Mouse (Mus musculus) cerebellum, adult 9-11 months (tissue): Measurements from ENCODE around the gene Mr1.
A peak's percentile ranks its signal among the peaks of the same experiment; 100 is the strongest.
"Not testable (repeated sequence)": the region's sequence is repeated elsewhere in the genome, so short reads cannot be mapped to it uniquely, and the experiment has no call there.

Experiments used
- DNase-seq: peaks from one replicate; pipeline ENCODE4 v3.0.0; 2022

Mr1 gene

DNA sequence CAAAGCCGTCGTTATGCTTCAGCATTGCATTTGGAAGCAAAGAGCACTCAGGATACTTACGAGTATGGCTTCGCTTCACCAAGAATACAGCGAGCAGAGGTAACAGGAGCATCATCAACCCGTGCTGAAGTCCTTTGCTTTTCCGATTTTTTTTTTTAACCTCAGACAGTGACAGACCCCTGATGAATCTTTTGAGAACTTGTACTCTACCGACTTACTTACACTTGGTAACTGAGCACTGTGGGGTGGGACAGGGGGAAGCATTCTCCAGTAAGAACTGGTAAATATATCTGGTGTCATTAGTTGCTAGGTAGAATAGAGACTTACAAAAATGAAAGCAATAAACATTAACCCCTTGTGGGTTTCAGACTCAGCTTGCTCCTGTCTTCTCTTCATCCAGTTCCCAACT, at the start of gene Mr1:
TSS of gene Mr1 (minus strand) at position 243 of the 409 bp plus-strand sequence.
- DNase-seq, result peak; percentile 30

DNA sequence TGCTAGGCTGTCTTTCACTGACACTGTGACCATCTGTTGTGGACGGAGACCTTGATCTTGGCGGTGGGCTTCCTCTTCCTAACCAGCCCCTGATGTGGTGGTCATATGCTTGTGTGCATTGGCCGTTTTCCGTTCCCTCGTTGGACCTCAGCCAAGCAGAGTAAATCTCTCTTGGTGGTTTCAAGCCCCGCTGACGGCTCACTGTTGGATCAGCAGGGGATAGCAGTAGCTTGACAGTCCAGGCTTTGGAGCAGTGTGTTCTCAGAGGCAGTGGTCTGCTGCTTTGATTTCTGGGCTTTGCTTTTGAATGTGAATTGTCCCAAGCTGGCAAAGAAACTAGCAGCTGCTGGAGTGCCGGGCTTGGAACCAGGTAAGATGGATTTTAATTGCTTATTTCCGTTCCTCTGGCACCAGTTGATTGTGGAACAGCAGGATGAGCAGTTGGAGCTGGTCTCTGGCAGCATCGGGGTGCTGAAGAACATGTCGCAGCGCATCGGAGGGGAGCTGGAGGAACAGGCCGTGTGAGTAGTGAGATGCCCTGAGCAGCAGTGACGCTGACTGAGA, 46.3 kb upstream of the Mr1 start:
- DNase-seq, result peak; percentile 69

DNA sequence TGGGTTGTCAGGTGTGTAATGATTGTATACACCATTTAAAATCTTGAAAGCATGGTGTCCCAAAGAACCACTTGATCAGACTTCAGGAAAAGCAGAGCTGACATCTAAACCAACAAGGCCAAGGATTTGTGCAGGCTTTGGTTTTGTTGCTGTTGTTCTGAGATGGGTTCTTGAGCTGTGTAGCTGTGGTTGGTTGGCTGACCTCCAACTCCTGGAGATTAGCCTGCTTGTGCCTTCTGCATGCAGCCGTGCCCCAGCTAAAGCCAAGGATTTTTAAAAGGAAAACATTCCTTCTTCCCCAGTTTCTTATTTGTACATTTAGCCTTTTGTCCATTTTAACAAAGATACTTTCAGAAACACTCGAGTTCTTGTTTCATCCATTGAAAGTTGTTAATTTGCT, 45.1 kb upstream of the Mr1 start:
- peak; percentile 77 for DNase-seq

DNA sequence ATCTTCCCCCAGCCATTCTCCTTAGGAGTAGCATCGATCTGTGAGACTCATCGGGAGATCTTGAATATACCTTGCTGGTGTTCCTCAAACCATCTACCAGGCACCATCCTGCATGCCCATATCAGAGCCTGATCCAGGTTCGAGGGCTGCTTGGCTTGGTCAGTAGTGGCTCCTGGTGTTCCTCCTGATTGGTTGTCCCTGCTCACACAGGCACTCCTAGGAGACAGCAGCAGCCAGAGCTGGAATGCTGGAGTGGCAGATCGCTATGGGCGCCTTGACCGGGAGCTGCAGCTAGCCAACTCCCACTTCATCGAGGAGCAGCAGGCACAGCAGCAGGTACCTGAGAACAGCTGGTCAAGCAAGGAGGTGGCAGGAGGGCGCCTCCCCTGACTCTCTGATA, 44.6 kb upstream of the Mr1 start:
- peak; percentile 33 for DNase-seq

DNA sequence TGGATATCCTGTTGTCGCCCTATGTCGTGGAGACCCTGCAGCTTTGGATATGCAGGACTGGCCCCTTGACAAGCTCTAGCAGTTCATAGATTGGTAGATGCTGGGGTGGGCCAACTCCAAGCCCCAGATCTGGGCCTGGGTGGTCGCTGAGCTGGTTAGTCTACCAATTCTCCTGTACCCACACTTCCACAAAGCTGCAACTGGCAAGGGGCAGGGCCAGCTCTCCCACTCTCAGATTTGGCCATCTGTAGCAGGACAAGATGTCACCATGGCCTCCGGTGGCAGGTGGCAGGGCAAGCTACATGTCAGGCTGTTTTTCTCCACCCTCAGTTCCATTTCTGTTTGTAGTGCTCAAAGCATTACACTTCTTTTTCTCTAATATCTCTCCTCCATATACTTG, 42.0 kb upstream of the Mr1 start:
- DNase-seq, result no peak

DNA sequence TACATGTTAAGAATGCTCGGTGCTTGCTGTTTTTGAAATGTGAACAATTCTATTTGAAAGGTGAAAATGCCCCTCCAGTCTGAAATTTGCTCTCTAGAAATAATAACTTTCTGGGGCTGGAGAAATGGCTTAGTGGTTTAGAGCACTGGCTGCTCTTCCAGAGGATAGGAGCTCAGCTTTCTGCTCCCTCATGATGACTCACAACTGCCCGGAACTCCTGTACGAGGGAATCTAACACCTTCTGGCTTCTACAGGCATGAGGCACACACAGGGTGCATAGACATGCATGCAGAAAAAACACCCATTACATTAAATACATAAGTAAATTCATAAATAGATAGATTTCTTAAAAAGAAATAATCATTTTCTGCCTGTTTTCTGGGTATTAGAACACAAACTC, 37.6 kb upstream of the Mr1 start:
- DNase-seq, result no peak

DNA sequence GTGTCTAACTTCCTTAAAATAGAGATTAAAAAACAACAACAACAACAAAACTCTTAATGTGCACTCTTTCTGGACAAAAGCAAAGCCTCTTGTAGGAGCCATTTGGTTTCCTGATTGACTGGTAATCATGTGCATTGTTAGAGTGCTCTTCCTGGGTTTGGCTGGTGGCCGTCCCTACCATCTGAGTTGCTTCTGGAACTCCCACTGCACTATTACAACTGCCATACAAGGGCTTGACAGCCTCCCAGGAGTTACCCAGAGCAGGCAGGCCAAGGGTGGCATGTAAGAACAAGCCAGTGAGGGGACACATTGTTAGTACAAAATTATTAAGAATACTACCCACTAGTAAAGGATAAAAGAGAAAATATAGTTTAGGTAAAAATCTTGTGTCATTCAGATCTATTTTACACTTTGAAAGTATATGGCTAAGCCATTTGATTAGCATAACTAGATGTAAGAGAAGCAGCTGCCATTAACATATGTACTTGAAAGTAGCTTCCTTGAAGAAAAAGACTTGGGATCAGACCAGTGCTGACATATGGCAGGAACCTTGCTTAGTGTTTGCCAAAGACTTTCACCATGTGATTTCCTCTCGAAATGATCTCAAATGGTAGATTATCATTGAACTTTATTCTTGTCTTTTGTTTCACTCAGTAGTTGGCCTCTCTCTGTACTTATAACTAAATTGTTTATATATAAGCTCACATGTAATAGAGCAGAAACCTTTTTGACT, 31.7 kb upstream of the Mr1 start:
- DNase-seq, result no peak

DNA sequence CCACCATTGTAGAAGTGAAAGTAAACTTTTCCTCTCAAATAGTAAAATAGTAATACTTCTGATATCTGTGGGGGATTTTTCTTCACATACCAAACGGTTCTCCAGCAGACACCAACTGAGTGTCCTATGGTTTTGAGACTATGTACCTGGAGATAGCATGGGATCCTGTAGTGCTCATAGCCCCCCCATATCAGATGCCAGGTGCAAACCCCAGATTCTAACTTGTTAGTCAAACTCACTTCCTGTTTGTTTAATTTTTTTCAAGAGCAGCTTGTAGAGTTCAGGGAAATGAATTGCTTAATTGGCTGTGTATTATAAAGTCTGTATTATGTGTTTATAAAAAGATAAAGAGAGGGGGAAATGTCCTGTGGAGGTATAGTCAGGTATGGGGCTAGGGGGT, 27.8 kb upstream of the Mr1 start:
- no peak for DNase-seq

DNA sequence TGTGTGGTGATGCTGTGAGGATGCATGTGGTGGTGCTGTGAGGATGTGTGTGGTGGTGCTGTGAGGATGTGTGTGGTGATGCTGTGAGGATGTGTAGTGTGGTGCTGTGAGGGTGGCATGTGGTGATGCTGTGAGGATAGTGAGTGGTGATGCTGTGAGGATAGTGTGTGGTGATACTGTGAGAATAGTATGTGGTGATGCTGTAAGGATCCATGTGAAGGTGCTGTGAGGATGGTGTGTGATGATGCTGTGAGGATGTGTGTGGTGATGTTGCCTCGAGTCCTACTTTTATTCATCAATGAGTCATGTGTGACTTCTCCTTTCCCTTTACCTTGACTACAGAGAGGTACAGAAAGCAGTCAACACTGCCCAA, 27.0 kb upstream of the Mr1 start:
- not testable (repeated sequence) for DNase-seq

DNA sequence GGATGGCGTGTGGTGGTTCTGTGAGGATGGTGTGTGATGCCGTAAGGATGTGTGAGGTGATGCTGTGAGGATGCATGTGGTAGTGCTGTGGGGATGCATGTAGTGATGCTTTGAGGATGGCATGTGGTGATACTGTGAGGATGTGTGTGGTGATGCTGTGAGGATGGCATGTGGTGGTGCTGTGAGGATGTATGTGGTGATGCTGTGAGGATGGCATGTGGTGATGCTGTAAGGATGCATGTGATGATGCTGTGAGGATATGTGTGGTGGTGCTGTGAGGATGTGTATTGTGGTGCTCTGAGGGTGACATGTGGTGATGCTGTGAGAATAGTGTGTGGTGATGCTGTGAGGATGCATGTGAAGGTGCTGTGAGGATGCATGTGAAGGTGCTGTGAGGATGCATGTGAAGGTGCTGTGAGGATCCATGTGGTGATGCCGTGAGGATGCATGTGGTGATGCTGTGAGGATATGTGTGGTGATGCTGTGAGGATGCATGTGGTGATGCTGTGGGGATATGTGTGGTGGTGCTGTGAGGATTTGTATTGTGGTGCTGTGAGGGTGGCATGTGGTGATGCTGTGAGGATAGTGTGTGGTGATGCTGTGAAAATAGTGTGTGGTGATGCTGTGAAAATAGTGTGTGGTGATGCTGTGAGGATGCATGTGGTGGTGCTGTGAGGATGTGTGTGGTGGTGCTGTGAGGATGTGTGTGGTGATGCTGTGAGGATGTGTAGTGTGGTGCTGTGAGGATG, 26.5 kb upstream of the Mr1 start:
- DNase-seq, result no peak

DNA sequence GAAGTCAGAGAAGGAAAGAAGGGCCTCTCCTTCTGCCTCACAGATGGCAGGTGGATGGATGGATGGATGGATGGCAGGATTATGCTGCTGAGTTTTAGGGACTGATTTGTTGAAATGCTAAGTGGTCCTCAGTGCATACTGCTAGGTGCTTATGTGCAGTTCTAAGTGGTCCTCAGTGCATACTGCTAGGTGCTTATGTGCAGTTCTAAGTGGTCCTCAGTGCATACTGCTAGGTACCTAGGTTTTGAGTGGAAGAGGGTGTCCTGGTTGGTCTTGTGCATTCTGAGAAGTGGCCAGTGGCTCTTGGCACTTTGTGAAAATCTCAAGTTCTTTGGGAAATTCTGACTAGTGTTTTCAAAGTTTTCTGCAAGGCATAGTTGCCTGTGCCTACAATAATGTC, 23.3 kb upstream of the Mr1 start:
- DNase-seq, result no peak

DNA sequence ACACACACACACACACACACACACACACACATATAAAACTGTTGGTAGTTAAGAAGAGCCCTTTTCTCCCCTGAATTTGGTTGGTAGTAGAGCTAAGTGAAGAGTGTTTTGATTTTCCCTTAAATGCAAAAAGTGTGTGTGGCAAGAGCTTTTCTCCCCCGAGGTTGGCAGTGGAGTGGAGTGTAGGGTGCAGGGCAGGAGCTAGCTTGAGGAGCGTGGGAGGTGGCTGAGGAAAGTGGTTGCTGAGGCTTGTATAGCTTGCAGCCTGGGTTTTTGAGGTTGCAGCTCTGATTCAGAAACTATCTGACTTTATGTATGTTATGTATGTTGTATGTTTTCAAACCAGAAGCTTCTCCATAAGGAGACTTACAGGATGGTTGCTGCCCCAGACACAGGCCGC, 20.8 kb upstream of the Mr1 start:
- DNase-seq, result no peak

DNA sequence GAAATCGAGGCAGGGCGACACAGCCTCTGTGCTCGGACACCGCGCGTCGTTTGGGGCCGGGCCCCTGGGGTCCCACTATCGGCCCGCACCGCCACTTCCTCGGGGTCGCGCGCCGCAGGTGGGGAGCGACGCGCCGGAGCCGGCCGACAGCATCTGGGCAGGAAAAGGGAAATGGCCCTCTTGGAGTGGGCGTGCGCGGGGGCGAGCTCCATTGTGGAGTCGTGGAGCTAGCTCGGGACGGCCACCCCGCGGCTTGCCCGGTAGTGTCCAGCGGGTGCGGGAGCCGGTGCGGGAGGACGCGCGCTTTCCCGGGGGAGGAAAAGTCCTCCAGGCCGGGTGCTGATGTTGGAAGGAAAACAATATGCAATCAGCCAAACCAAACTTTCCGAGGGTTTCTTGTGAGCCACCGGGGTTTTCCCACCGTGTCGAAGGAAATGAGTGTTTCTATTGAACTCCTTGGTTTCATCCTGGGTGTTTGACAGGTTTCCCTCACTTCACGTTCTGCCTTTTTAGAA, 12.4 kb upstream of the Mr1 start:
- peak; percentile 71 for DNase-seq

DNA sequence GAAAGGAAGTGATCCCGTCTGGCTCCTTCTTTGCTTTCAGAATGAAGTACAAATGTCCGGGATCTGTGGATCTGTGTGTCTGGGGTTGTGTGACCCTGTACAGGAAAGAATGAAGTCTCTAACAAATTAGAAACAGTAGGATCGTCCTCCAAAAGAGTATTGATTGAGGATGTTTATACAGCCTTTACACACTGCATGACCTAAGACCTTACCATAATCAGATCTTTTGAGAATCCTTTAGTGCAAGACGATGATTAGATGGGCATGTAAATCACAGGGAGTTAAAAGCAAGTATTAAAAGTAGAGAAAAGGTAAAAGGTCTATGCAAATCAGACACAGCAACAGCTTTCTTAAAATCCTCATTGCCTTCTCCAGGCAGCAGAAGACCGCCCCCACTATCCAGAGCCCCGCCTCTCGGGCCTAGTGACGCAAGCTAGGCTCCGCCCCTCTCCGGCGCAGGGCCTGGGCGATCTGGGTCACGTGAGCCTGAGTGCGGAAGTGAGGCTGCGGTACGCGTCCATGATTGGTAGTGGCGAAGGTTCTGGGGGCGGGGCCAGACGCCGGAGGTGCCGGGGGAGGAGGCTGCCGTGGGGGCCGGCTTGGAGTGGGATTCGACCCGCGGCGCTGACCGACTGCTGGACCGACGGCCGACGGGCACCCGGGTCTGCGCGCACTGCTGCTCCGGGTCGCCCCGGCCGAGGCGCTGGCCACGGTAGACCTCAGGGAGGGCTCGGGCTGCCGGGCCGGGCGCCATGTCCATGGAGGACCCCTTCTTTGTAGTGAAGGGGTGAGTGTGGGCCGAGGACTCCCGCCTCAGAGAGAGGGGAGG, 11.7 kb upstream of the Mr1 start, which contains the start of gene Stx6:
TSS of gene Stx6 (plus strand) at position 575 of the 829 bp plus-strand sequence.
- DNase-seq, result peak; percentile 98

DNA sequence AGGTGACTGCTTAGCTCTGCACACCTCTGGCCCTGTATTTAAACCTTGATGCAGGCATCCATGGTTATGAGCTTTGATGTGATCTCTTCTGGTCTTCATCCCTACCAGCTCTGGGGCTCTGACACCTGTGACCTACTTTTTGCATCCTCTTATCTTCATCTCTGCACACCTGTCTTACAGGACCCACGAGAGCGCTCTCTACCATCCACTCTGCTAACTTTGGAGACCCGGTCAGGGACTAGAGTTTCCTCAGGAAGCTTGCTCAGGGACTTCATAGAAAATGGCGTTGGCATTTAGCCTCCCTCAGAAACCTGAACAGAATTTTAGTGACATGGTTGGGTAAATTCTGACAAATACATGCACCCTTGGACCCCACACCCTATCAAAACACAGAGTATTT, 7.3 kb upstream of the Mr1 start:
- DNase-seq, result no peak

DNA sequence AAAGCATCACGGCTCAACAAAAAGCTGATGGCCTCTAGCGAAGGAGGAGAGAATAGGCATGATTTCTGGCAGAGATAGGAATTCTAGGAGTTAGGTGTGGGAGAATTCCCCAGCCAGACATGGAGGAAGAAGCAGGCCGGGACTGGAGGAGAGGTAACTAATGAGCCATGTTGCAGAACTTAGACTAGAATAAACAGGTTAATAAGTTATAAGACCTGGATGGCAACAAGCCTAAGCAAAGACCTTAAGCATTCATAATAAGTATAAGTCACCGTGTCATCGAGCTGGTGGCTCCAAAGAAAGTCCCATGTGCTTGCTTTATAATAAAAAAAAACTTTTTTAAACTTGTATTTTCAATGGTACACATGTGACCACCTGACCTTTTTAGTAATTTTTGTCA, 4.2 kb upstream of the Mr1 start:
- no peak for DNase-seq

DNA sequence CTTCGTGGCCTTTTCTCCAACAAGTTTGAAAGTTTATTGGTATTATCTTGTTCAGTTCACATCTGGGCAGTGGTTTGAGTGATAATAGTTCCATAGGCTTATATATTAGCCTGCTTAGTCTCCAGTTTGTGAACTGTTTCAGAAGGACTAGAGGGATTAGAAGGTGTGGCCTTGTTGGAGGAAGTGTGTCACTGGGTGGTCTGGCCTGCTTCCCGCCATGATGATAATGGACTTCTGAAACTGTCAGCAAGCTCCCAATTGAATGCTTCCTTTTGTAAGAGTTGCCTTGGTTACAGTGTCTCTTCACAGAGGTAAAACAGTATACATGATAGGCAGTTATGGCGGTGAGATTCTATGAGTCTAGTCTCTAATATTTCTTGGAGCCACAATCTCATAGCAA, 2.8 kb upstream of the Mr1 start:
- DNase-seq, result no peak

DNA sequence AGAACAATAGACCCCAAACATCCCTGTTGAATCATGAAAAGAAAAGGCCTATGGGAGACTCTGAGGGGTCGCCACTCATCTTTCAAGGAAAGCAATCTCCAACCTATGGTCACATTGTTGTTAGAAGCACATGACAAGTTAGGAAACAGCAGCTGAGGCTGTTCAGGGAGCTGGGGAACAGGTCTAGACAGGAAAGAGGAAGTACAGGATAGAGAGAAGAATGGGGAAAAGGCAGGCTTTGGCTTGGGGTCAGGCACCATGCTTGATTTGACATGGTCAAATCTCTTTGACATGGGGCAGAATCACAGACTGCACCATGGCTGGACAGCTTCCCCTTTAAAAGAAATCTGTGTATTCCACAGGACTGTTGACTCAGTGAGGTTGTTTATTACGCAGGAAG, 614 bp upstream of the Mr1 start:
- DNase-seq, result no peak

DNA sequence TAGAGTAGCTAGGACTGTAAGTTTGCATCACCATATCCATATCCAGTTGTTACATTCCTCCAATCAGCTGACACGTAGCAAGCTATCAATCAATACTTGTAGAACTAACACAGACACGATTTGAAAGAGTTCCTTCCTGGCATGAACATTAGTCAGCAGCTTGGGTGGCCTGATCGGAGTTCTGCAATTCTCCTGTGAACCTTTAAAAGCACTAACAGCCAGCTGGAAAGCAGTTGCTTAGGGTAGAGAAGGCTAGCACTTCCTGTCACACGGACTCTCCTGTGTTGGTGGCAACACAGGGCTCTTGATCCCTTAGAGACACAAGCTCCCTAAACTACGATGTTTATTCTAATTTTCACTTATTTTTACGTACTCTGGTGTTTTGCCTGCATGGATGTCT, 994 bp downstream of the Mr1 start:
- no peak for DNase-seq

DNA sequence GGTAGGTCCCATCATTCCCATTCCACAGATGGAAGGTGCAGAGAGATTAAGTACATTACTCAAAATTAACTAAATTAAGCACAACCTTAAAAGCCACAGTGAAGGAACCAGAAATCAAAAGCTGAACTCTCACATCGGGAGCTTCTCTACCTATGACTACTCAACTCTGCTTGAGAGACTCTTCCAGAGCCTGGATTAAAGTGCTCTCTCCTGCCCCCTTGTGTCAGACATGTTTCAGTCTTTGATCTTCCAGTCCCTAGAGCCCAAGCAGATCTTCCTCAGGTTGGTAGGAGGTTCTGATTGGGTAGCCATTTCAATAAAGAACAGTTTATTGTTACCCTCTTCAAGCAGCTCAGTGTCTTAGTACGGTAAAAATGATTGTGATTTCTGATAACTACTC, 6.5 kb downstream of the Mr1 start:
- DNase-seq, result peak; percentile 77

DNA sequence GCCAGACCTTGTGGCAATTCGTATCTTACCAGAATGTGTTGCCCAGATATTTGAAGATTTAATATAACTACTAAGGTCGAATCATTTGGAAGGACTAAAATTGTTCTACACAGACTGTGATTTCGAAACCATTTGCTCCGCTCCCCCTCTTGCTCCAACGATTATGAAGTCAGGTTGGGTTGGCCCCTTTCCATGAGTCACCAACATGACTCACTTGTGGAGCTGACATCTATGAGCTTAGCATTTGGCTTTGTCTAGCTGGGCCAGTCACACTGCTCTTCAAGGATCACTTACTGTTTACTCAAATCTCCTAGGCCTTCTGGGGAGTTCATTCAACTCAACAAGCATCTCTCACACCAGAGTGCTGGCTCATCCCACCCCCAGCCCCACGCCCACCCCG, 7.8 kb downstream of the Mr1 start:
- DNase-seq, result no peak

DNA sequence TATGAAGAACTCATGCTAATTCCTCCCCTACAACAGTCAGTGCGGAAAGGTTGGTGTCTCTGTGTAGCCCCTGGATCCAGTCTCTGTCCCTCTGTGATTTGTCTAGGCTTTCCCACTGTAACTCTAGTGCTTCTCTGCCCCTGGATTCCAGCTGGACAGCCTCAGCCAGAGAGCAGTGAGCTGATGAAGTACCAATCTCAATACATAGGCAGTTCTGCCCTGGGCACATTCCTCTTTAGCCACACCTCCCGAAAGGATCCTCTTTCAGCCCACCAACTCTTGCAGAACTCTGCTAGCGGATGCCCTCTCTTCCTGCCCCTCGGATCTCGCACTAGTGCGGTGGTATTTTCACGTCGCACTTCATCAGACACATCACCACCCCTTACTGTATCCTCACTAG, 11.7 kb downstream of the Mr1 start:
- DNase-seq, result no peak

DNA sequence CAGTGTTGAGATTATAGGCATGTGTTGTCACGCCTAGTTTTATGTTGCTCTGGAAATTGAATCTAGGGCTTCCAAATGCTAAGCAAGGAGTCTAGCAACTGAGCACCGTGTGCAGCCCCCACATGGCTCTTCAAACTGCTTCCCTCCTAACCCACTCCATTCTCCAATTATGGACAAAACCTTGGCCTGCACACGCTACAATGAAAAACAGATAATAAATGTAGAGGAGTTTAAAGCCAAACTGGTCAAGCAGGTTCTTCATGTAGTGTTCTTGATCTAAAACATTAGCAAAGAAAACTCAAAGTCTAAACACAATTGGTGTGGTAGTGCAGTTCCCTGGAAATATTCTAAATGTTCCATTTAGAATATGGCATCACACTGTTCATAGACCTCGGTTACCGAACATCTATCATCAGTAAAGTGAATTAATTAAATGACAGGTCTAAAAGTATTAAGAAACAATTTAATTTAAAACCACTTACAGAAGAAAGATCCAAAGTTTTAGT, 19.1 kb downstream of the Mr1 start:
- DNase-seq, result no peak
